Mouse (Mus musculus) megakaryocyte, embryonic 14.5 days (primary cell): ENCODE measurements at regions not wholly inside any gene's neighbourhood (a gene's known extent, or its start where the extent isn't known, plus 50 kb on each side); places are given as distances from the start of the nearest gene placed in this dataset.

Source experiments
- FLI1 ChIP-seq: IDR thresholded peaks from 2 replicates; pipeline ENCODE4 v1.6.1; 2012; ENCODE audit warnings: low read length, inconsistent platforms, mixed read lengths
- GATA1 ChIP-seq: IDR thresholded peaks from 3 replicates; pipeline ENCODE4 v1.6.1; 2012; ENCODE audit warnings: mixed read lengths, low read length, inconsistent platforms, borderline replicate concordance

DNA sequence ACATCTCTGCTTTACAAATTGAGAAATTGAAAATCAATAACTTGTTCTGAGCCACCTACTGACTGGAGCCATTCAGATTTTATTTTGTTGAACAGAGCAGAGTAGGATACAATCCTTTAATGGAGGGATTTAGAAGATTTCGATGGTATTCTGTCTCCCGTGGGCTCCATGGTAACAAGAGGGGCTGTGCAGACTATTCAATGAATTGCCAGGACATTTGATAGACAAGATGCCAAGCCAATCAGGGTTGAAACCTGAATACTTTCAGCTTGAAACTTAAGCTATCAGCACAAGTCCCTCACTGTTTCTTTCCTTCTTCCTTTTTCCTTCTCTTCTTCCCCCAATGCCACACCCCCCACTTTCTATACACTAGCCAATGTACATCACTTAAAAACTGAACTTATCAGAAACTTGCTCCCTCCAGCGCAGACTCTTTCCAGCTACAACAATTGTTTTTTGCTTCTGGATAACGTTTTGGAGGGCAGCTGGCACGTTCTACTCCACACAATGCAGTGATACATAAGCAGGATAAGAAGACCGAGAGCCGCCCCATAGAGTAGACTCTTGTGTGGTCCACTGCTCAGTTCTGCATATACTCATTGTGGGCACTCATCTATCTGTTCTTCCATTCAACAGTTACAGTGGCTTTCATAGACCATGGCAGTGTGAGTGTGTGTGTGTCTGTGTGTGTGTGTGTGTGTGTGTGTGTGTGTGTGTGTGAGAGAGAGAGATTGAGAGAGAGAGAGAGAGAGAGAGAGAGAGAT is 78.1 kb upstream of the Ptbp2 start:
- TF ChIP-seq FLI1 (no peak), GATA1 (no peak)
